Mouse (Mus musculus): ENCODE measurements around the gene March6.
A peak's percentile ranks its signal among the peaks of the same experiment; 100 is the strongest.

March6 gene

DNA sequence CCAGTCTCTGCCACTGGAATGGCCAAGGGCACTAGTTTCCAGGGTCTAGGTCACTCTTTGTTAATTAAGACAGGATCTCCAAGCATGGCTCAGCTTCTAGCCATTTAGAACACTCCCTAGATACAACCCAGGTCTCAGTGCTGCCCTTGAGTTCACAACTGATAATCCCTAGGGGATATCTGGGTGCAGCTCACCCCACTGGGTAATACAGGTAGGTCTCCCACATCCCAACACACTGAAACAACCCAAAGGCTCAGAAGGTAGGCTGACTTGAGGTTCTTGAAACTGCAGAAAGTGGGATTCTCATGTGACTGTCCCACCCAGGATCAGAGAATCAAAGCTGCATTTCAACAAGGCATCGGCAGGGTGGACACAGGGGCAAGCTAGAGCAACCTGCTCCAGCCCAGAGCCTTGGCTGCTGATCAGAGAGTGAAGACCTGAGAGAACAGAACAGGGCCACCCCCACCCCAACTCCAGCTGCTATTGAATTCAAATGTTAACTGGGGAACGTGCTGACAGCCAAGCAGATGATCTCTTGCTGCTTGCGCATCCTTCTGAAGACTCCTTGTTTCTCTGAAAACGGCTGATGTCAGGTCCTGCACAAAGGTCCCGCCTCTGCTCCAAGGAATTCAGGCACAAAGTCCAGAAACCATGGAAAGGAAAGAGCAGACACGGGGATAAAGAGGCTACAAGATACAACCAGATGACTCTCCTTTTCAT, 116.5 kb downstream of the March6 start:
- no peak for DNase-seq

DNA sequence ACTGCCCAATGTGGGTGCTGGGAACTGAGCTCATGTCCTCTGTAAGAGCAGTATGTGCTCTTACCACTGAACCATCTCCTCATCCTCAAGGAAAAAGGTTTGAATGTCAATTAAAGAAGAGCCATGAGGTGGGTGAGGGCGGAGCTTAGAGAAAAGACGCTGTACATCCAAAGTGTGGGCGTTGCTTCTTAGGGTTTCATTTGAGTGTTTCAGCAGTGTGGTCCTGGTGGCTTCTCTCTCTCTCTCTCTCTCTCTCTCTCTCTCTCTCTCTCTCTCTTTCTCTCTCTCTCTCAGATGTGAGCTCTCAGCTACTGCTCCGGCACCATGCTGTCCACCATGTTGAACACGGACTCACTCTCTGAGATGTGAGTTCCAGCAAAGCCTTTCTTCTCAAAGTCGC, 117.2 kb downstream of the March6 start:
- DNase-seq: no peak

DNA sequence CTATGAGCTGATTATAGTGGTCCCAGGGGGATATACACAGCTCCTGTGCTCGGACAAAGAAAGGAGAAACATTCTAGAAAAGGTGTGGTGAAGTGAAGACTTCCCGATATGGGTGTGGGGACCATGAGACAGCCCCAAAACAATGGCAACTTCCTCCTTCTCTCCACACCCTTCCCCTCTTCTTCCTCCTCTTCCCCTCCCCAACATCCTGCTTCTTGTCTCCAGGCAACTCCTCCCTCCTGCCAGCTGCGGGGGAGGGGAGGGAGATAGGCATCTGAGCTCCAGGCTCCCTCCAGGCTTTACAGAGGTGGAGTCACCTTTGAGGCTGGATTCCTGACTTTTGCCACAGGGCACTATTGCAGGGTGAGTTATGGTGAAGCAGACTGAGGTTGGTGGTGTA, 117.9 kb downstream of the March6 start:
- peak; percentile 74 for DNase-seq

DNA sequence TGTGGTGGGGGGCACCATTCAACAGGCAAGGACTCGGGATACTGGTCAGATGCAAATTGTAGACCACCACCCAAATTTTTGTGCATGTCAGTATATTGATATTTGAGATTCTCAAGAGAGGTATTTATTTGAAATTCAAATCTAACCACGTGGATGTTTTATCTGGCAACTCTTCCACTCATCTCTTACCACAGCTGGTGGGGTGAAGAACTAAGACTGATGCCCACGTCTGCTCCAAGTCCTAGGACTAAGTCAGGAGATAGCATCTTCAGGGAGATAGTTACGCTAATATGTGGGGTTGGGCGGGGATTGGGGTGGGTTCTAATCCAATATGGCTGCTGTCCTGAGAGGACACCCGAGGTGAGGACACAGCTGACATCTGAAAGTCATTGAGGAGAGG, 118.4 kb downstream of the March6 start:
- no peak for DNase-seq

DNA sequence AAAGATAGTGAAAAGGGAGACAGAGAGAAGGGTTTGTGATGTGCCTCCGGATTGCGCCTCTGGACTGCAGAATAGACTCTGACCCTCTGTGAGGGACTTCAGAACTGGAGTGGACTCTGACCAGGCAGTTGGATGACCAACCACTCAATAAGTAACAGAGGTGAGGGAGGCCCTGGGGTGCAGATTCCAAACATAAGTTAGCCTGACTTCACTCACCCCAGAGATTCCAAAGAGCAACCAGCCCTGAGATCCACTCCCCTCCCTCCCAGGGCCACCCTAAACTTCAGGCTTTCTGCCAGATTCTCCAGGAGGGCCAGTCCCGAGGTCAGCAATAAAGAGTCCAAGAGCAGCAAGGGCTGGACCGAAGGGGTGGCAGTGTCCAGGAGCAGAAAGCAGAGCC, 123.4 kb downstream of the March6 start:
- DNase-seq: no peak

DNA sequence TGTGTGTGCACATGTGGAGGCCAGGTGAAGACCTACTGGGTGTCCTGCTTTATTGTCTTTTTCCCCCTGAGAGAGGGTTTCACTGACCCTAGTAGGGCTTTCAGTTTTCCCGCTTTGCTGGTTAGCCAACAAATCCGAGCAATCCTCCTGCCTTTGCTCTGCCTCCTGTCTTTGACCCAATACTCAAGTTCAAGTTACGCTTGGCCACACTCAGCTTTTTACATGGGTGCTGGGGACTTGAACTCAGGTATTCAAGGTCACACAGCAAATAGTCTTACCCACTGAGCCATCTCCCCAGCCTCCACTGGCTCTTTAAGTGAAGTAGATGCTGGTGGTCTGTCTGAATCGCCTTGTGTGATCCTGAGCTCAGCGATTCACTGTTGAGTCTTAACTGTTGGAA, 124.0 kb downstream of the March6 start:
- DNase-seq: no peak
